Mouse (Mus musculus) liver, adult (tissue): Measurements from ENCODE around the gene Phyhd1.

Experiments
- GATA4 ChIP-seq: IDR thresholded peaks from 2 replicates; pipeline ENCODE4 v1.6.1; 2014; ENCODE audit warnings: mild to moderate bottlenecking, low read length; ENCODE audit not compliant: insufficient replicate concordance

Gene Phyhd1

GRCm38 (mm10) chr2:30287027-30287373, 21.0 kb downstream of the Phyhd1 start:
- TF ChIP-seq GATA4 = no peak

- no peak for TF ChIP-seq GATA4
These were observed 33.5 kb downstream of the Phyhd1 start for GRCm38 (mm10) chr2:30299525-30299924.

GRCm38 (mm10) chr2:30299966-30300365, 34.0 kb downstream of the Phyhd1 start:
- no peak for TF ChIP-seq GATA4

GRCm38 (mm10) chr2:30306087-30306486, 40.1 kb downstream of the Phyhd1 start:
- TF ChIP-seq GATA4 = no peak

- no peak for TF ChIP-seq GATA4
These were observed 43.3 kb downstream of the Phyhd1 start for GRCm38 (mm10) chr2:30309351-30309750.

DNA sequence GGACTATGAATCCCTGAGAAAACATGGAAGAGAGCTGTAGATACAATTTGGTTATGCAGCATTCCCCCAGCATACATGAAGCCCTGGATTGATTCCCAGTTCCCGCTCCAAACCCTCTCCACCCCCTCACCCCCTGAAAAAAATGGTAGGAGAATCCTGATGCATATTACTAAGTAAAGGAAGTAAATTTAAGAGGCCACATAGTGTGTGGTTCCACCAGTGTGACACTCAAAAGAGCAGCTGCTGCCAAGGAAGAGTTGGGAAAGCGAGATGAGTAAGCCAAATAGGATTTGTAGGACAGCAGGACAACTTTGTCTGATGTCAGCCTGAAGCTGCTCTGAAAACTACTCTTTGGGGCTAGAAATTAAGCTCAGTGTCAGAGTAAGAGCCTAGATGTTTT, 45.5 kb downstream of the Phyhd1 start:
- TF ChIP-seq GATA4 = no peak

DNA sequence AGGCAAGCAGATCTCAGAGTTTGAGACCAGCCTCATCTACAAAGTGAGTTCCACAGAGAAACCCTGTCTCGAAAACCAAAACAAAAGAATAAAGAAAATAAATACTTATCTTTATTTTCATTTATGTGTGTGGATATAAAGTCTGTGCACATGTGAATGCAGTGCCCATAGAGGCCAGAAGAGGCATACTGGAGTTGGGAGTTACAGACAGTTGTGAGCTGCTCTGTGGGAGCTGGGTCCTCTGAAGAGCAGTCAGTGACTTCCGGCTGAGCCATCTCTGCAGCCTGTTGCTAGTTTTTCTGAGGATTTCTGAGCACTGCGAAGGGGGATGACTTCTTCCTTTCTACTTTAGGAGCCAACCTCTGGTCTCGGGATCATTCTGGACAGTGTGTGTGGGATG, 50.1 kb downstream of the Phyhd1 start:
- no peak for TF ChIP-seq GATA4

GRCm38 (mm10) chr2:30316955-30317354, 51.0 kb downstream of the Phyhd1 start:
- no peak for TF ChIP-seq GATA4

DNA sequence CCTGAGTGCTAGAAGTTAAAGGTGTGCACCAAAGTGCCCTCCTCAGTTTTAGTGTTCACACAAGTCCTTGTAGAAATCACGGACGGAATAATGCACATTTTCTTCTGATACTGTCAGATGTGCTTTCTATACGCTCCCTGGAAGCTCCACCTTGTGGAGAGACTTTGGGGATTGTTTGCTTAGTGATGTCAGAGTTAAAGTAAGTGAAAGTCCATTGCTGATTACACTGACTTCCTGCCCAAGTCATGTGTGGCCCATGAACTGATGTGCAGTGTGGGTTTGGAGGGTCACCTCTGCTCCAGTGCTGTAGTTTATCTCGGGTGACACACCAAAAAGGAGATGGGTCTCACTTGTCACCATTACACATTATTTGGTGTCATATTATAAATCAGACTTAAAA, 53.3 kb downstream of the Phyhd1 start:
- TF ChIP-seq GATA4 = no peak

DNA sequence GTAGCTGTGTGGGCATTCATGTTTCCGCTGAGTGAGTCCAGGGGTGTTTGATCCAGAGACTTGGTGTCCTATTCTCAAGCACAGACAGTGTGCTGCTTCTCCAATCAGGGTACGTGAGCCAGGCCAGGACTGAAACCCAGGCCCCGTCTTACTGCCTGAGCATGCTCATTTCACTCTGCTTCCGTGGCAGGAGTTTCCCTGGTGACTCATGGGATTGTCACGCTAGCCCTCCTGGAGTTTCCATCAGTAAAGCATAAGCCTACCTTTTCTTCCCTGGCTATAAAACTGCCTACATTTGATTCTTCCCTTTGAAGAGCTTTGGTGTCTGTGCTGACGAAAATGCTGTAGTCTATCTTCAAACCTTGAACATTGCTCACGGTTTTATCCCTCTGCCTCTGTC, 57.1 kb downstream of the Phyhd1 start:
- TF ChIP-seq GATA4 = no peak

GRCm38 (mm10) chr2:30325296-30325695, 59.3 kb downstream of the Phyhd1 start:
- no peak for TF ChIP-seq GATA4

- TF ChIP-seq GATA4 = no peak
These were observed 61.3 kb downstream of the Phyhd1 start for GRCm38 (mm10) chr2:30327276-30327675.

- TF ChIP-seq GATA4 = no peak
These were observed 62.8 kb downstream of the Phyhd1 start for GRCm38 (mm10) chr2:30328791-30329190.
